Mouse (Mus musculus): ENCODE measurements around the gene Gm5089.

Gene Gm5089

GRCm38 (mm10) chr14:122389684-122390370, 61.1 kb downstream of the Gm5089 start:
- CTCF ChIA-PET: no interaction called here

GRCm38 (mm10) chr14:122388431-122389031, 62.4 kb downstream of the Gm5089 start:
- CTCF ChIA-PET: no interaction called here

GRCm38 (mm10) chr14:122387781-122388180, 63.1 kb downstream of the Gm5089 start:
- CTCF ChIA-PET: no interaction called here

GRCm38 (mm10) chr14:122386281-122387130, 64.4 kb downstream of the Gm5089 start:
- CTCF ChIA-PET: no interaction called here

GRCm38 (mm10) chr14:122385758-122386157, 65.2 kb downstream of the Gm5089 start:
- CTCF ChIA-PET: no interaction called here

- CTCF ChIA-PET: no interaction called here
These were observed 65.7 kb downstream of the Gm5089 start for GRCm38 (mm10) chr14:122385238-122385534.
